ENCODE assay signal across 13 mouse cellular contexts in genomic region chr1:172475054-172475741, GRCm38 (mm10). TPM values are rescaled to one million over a fixed set of nuclear protein-coding genes. Genes with fewer than 3 reads are reported as not detected.
A peak's percentile ranks its signal among the peaks of the same experiment; 100 is the strongest.
DNase-seq lines count a peak whose midpoint lies in the region; ATAC-seq and TF ChIP-seq lines count a peak whose summit lies in the region.
"Had no signal": no experiment of that assay in that cellular context is flagged by ENCODE, and none has a peak within 500 bp of the region (broad histone marks: within the 10 kb centered on the region; RNA-seq: fewer than 3 reads in every experiment).

Slamf9 (plus strand) TSS chr1:172475358.

- H3K9ac ChIP-seq in midbrain, embryonic 11.5 days (ENCODE audit: low read length) = no peak within 1 kb of the TSS
- no peak within 1 kb of the TSS for H3K9ac ChIP-seq in midbrain, embryonic 14.5 days (replicated peaks; ENCODE audit: low read length)
- no peak within 1 kb of the TSS for H3K9ac ChIP-seq in lung, embryonic 15.5 days
- no peak within 1 kb of the TSS for H3K9ac ChIP-seq in stomach, postnatal 0 days (ENCODE audit: low read length)
- no peak within 1 kb of the TSS for H3K9ac ChIP-seq in hindbrain, postnatal 0 days (replicated peaks; ENCODE audit: low read length)
- H3K9ac ChIP-seq: neural tube, embryonic 13.5 days had no signal

- no peaks in the 10 kb centered on the region for H3K9me3 ChIP-seq in midbrain, embryonic 11.5 days (ENCODE audit: control insufficient read depth, low read length)
- no peaks in the 10 kb centered on the region for H3K9me3 ChIP-seq in midbrain, embryonic 14.5 days (ENCODE audit: control insufficient read depth, low read length)
- H3K9me3 ChIP-seq in lung, embryonic 15.5 days = no peaks in the 10 kb centered on the region
- no peaks in the 10 kb centered on the region for H3K9me3 ChIP-seq in stomach, postnatal 0 days (ENCODE audit: control insufficient read depth, low read length)
- no peaks in the 10 kb centered on the region for H3K9me3 ChIP-seq in hindbrain, postnatal 0 days (ENCODE audit: low read length)
- H3K9me3 ChIP-seq: neural tube, embryonic 13.5 days had no signal

- WGBS in midbrain, embryonic 11.5 days = 76% methylated on average over 7 of the region's 7 CpGs
- WGBS in midbrain, embryonic 14.5 days = 73% methylated on average over 7 of the region's 7 CpGs
- WGBS in lung, embryonic 15.5 days = 36% methylated on average over 7 of the region's 7 CpGs
- WGBS in stomach, postnatal 0 days = 39% methylated on average over 7 of the region's 7 CpGs
- WGBS in hindbrain, postnatal 0 days = 75% methylated on average over 7 of the region's 7 CpGs

- H3K4me1 ChIP-seq in midbrain, embryonic 11.5 days (ENCODE audit: control insufficient read depth, insufficient read depth, low read length) = no peaks in the 10 kb centered on the region
- H3K4me1 ChIP-seq in midbrain, embryonic 14.5 days (ENCODE audit: control insufficient read depth, insufficient read depth, low read length) = no peaks in the 10 kb centered on the region
- peaks cover 6% of the 10 kb centered on the region for H3K4me1 ChIP-seq in lung, embryonic 15.5 days
- no peaks in the 10 kb centered on the region for H3K4me1 ChIP-seq in stomach, postnatal 0 days (replicated peaks; ENCODE audit: control insufficient read depth, insufficient read depth)
- no peaks in the 10 kb centered on the region for H3K4me1 ChIP-seq in hindbrain, postnatal 0 days (ENCODE audit: insufficient read depth, low read length)
- H3K4me1 ChIP-seq: neural tube, embryonic 13.5 days had no signal

- no peak within 1 kb of the TSS for H3K27ac ChIP-seq in midbrain, embryonic 11.5 days (ENCODE audit: low read depth, low read length)
- H3K27ac ChIP-seq in midbrain, embryonic 14.5 days (replicated peaks; ENCODE audit: low read depth, low read length) = no peak within 1 kb of the TSS
- no peak within 1 kb of the TSS for H3K27ac ChIP-seq in lung, embryonic 15.5 days
- H3K27ac ChIP-seq in stomach, postnatal 0 days (replicated peaks) = no peak within 1 kb of the TSS
- no peak within 1 kb of the TSS for H3K27ac ChIP-seq in hindbrain, postnatal 0 days
- no peak within 1 kb of the TSS for H3K27ac ChIP-seq in left cerebral cortex, adult 2 months
- H3K27ac ChIP-seq: neural tube, embryonic 13.5 days had no signal

- H3K4me2 ChIP-seq in midbrain, embryonic 11.5 days = no peak within 1 kb of the TSS
- no peak within 1 kb of the TSS for H3K4me2 ChIP-seq in midbrain, embryonic 14.5 days (ENCODE audit: low read length)
- H3K4me2 ChIP-seq in lung, embryonic 15.5 days = no peak within 1 kb of the TSS
- H3K4me2 ChIP-seq in stomach, postnatal 0 days (replicated peaks; ENCODE audit: low read depth) = no peak within 1 kb of the TSS
- no peak within 1 kb of the TSS for H3K4me2 ChIP-seq in hindbrain, postnatal 0 days (ENCODE audit: low read depth, low read length)
- H3K4me2 ChIP-seq: neural tube, embryonic 13.5 days had no signal

- H3K27me3 ChIP-seq in midbrain, embryonic 11.5 days (ENCODE audit: control insufficient read depth, insufficient read depth, low read length) = no peaks in the 10 kb centered on the region
- no peaks in the 10 kb centered on the region for H3K27me3 ChIP-seq in midbrain, embryonic 14.5 days (ENCODE audit: control insufficient read depth, insufficient read depth, low read length)
- no peaks in the 10 kb centered on the region for H3K27me3 ChIP-seq in lung, embryonic 15.5 days
- H3K27me3 ChIP-seq in stomach, postnatal 0 days (ENCODE audit: control insufficient read depth, insufficient read depth, low read length) = no peaks in the 10 kb centered on the region
- H3K27me3 ChIP-seq in hindbrain, postnatal 0 days (ENCODE audit: insufficient read depth, low read length) = no peaks in the 10 kb centered on the region
- H3K27me3 ChIP-seq: Patski had no signal

- no peak within 1 kb of the TSS for H3K4me3 ChIP-seq in midbrain, embryonic 11.5 days (ENCODE audit: low read depth, low read length)
- H3K4me3 ChIP-seq in midbrain, embryonic 14.5 days (replicated peaks; ENCODE audit: low read depth, low read length) = no peak within 1 kb of the TSS
- no peak within 1 kb of the TSS for H3K4me3 ChIP-seq in lung, embryonic 15.5 days
- no peak within 1 kb of the TSS for H3K4me3 ChIP-seq in stomach, postnatal 0 days (ENCODE audit: low read depth, low read length)
- no peak within 1 kb of the TSS for H3K4me3 ChIP-seq in hindbrain, postnatal 0 days (ENCODE audit: low read length)
- no peak within 1 kb of the TSS for H3K4me3 ChIP-seq in left cerebral cortex, adult 2 months
- H3K4me3 ChIP-seq: neural tube, embryonic 13.5 days had no signal

- intact Hi-C loops in heart, postnatal 10 days (cut with DNase I) = no loop called here
- intact Hi-C loops in left cerebral cortex, adult 2 months (cut with DNase I) = no loop called here

- no peak for ATAC-seq in midbrain, embryonic 11.5 days (ENCODE audit: low FRiP score)
- ATAC-seq in midbrain, embryonic 14.5 days (ENCODE audit: low FRiP score, low TSS enrichment) = no peak
- ATAC-seq in lung, embryonic 15.5 days (ENCODE audit: borderline replicate concordance, extremely low read depth, low FRiP score, low TSS enrichment) = peak; percentile 55; the same call in 1 of the 2 replicates
- ATAC-seq in stomach, postnatal 0 days (ENCODE audit: low FRiP score, low TSS enrichment) = peak; percentile 72
- no peak for ATAC-seq in hindbrain, postnatal 0 days
- ATAC-seq: Patski had no signal

- TF ChIP-seq CTCF in stomach, postnatal 0 days (IDR thresholded peaks at IDR 0.05; ENCODE audit: low read depth) = no peak
- no peak for TF ChIP-seq CTCF in hindbrain, postnatal 0 days (IDR thresholded peaks at IDR 0.05; ENCODE audit: low read depth)
- TF ChIP-seq CTCF in left cerebral cortex, adult 2 months (IDR thresholded peaks at IDR 0.05) = no peak

- DNase-seq in midbrain, embryonic 11.5 days (ENCODE audit: low spot score, missing footprints) = peak; percentile 74
- DNase-seq in midbrain, embryonic 14.5 days = no peak
- peak; percentile 42 to 53 for DNase-seq in heart, postnatal 10 days
- DNase-seq in stomach, postnatal 0 days (ENCODE audit: low spot score) = no peak
- no peak for DNase-seq in hindbrain, postnatal 0 days (ENCODE audit: low spot score)
- DNase-seq in adrenal gland, adult 8-10 months = no peak
- no peak for DNase-seq in left cerebral cortex, adult 2 months (ENCODE audit: extremely low spot score in 1 of 2, low spot score in 2 of 2)
- DNase-seq: cerebellum, postnatal 14 days; gastrocnemius, postnatal 10 days; thymus, postnatal 36 days had no signal

- no peak for TF ChIP-seq EP300 in stomach, postnatal 0 days (optimal IDR thresholded peaks at IDR 0.05)

- no peaks in the 10 kb centered on the region for H3K36me3 ChIP-seq in midbrain, embryonic 11.5 days (ENCODE audit: control insufficient read depth, insufficient read depth, low read length)
- no peaks in the 10 kb centered on the region for H3K36me3 ChIP-seq in midbrain, embryonic 14.5 days (ENCODE audit: control insufficient read depth, insufficient read depth, low read length)
- H3K36me3 ChIP-seq in lung, embryonic 15.5 days = no peaks in the 10 kb centered on the region
- no peaks in the 10 kb centered on the region for H3K36me3 ChIP-seq in stomach, postnatal 0 days (ENCODE audit: control insufficient read depth, insufficient read depth, low read length)
- H3K36me3 ChIP-seq in hindbrain, postnatal 0 days (ENCODE audit: insufficient read depth, low read length) = no peaks in the 10 kb centered on the region
- H3K36me3 ChIP-seq: neural tube, embryonic 13.5 days had no signal

RNA-seq across cellular contexts. Expression of gene Slamf9, which starts in this region (rescaled TPM):
- polyA plus RNA-seq in midbrain, embryonic 11.5 days (2014; fragmentation: Nextera tagmentation; extraction: Ambion mirVana) = 0.12 and 0.23 TPM in 2 replicates
- 0.32 TPM in 1 of 2 replicates, not detected in the other for polyA plus RNA-seq in midbrain, embryonic 14.5 days (2014; fragmentation: Nextera tagmentation; extraction: Ambion mirVana)
- 1 to 10 TPM; 1.3 to 1.4 TPM for total RNA-seq in heart, postnatal 10 days (2021)
- 0.31 and 0.51 TPM in 2 replicates for polyA plus RNA-seq in lung, embryonic 15.5 days (2015; fragmentation: Nextera tagmentation; extraction: Ambion mirVana)
- 1.8 TPM in 2 replicates for polyA plus RNA-seq in stomach, postnatal 0 days (2015; fragmentation: Nextera tagmentation; extraction: Ambion mirVana)
- not detected in 2 replicates for total RNA-seq in hindbrain, postnatal 0 days (2014; rRNA removed)
- 0.39 and 0.49 TPM in 2 replicates for polyA plus RNA-seq in hindbrain, postnatal 0 days (2015; fragmentation: Nextera tagmentation; extraction: Ambion mirVana)
- 10 to 100 TPM in 1 of 4 experiments, 1 to 10 TPM in 3; 5.2 to 11.3 (median 6.2) TPM for total RNA-seq in adrenal gland, adult 8-10 months (2022)
- under 1 TPM; 0.70 to 0.79 TPM for total RNA-seq in left cerebral cortex, adult 2 months (2021)
- polyA plus RNA-seq: neural tube, embryonic 13.5 days had no signal

Comparison
In these comparisons a context has a peak if more than half of its experiments do, and no peak if none do; other contexts are left out.
1. Peak in DNase-seq in midbrain, embryonic 11.5 days; RNA of the gene not detected or under 1 TPM.
2. Peak in ATAC-seq in lung, embryonic 15.5 days; RNA of the gene not detected or under 1 TPM.
3. DNase-seq: peak in heart, postnatal 10 days (2 of 2); none in midbrain, embryonic 14.5 days (single experiment), stomach, postnatal 0 days (single experiment), hindbrain, postnatal 0 days (single experiment), adrenal gland, adult 8-10 months (single experiment) and left cerebral cortex, adult 2 months (0 of 2).